Mouse (Mus musculus) embryonic fibroblast, embryonic 13.5 days (primary cell): Measurements from ENCODE around the gene Jmjd1c.

Experiments used
- CTCF ChIP-seq: IDR thresholded peaks from 2 replicates; pipeline ENCODE4 v1.5.1; 2011; ENCODE audit warnings: mild to moderate bottlenecking, control low read depth, low read length, moderate library complexity, borderline replicate concordance; ENCODE audit not compliant: insufficient read depth
- POLR2A ChIP-seq: IDR thresholded peaks from 2 replicates; pipeline ENCODE4 v1.6.1; 2011; ENCODE audit warnings: low read depth, mild to moderate bottlenecking, control low read depth, low read length, moderate library complexity

GRCm38 (mm10) chr10:67115115-67115514 is 19.2 kb downstream of the Jmjd1c start:
- no peak for TF ChIP-seq CTCF
- no peak for TF ChIP-seq POLR2A
